Mouse (Mus musculus) small intestine, adult 2 months (tissue): ENCODE measurements at regions not wholly inside any gene's neighbourhood (a gene's known extent, or its start where the extent isn't known, plus 50 kb on each side); places are given as distances from the start of the nearest gene placed in this dataset.

Source experiments
- CTCF ChIP-seq: fragments of 200-500 bp; IDR thresholded peaks from 2 replicates; pipeline ENCODE4 v1.5.1; 2012; ENCODE audit warnings: low read depth, mild to moderate bottlenecking, control low read depth, inconsistent platforms, low read length, moderate library complexity, mixed read lengths; ENCODE audit not compliant: insufficient replicate concordance, insufficient read length; ENCODE audit errors: extremely low read depth
- POLR2A ChIP-seq: fragments of 200-500 bp; IDR thresholded peaks from 2 replicates; pipeline ENCODE4 v1.6.1; 2012; ENCODE audit warnings: low read depth, mild to moderate bottlenecking, control low read depth, inconsistent platforms, low read length, moderate library complexity

GRCm38 (mm10) chr14:21900516-21900915 is 51.7 kb upstream of the Comtd1 start:
- no peak for TF ChIP-seq POLR2A
- no peak for TF ChIP-seq CTCF
